Mouse (Mus musculus): ENCODE results near the gene Spin2e.
"Not testable (repeated sequence)": the region's sequence is repeated elsewhere in the genome, so short reads cannot be mapped to it uniquely, and the experiment has no call there.

The Spin2e gene

DNA sequence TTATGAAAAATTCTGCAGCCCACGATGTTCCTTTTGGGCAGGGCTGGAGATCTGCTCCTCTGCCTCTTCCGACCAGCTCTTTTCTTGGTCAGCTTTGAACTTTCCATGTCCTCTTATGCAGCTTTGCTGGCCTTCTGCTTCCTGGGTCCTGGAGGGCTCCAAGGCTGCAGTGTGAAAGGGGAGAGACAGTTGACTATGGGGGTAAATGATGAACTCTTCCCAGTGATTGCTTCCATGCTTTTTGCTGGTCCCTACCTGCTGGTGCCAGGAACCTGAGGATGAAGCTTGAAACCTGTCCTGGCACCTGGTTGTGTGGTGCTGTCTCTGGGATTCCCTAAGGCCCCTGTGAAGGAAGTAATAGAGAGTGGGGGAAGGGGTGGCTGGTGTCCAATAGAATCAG is at the start of gene Spin2e:
Gene Spin2e (minus strand): TSS at position 101 of the 400 bp plus-strand sequence.
- not testable (repeated sequence) for DNase-seq (ENCODE audit: low spot score in 2 of 2)

DNA sequence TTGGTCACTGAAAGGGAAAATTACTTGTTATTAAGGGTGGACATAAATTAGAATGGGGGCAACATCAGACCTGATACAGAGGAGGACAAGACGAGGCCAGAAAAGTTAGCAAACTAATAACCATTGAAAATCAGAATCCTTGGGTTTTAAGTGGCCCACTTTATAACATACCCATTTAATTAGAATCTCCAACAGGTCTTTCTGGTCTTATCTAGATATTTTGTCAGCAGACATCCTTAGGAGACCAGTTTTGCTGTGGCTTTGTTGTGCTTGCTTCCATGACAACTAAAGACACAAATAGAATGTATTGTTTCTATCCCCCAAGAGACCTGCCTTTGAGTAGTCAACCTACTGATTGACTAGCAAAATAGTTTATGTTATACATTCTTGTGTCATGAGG is 44.5 kb downstream of the Spin2e start, which contains the start of gene Gm21883:
Gene Gm21883 (minus strand): TSS at position 101 of the 400 bp plus-strand sequence.
- not testable (repeated sequence) for DNase-seq (ENCODE audit: low spot score in 2 of 2)
